Mouse (Mus musculus) granulocyte monocyte progenitor cell, adult 5-6 weeks (primary cell): ENCODE measurements around the gene Olfr259. TPM values are rescaled to one million over a fixed set of nuclear protein-coding genes. Genes with fewer than 3 reads are reported as not detected.

Experiments
- ATAC-seq: replicated peaks from 2 replicates; pipeline ENCODE4 v1.8.0; 2016; ENCODE audit warnings: mild to moderate bottlenecking, moderate TSS enrichment, inconsistent platforms; ENCODE audit not compliant: poor library complexity, severe bottlenecking
- total RNA-seq, 2 experiments: library from RNA; stranded (forward) in 1 of 2; stranded (reverse) in 1 of 2; fragments of 200-712, 200-1000 nt in 1 of 2; fragments of >200 nt in 1 of 2; fragmentation: Nextera tagmentation in 1 of 2; gene quantifications; 2 replicates each; pipeline ENCODE4 v1.2.3; 2014 to 2017

The Olfr259 gene
- total RNA-seq (2014; fragmentation: Nextera tagmentation) (not detected in 2 replicates), total RNA-seq (2017) (not detected in 2 replicates)

GRCm38 (mm10) chr2:87114467-87114866, at the start of gene Olfr259:
TSS of gene Olfr259 (minus strand) at chr2:87114567.
- no peak for ATAC-seq

GRCm38 (mm10) chr2:87152524-87152923, 38.2 kb upstream of the Olfr259 start, which contains the start of gene Olfr1111:
TSS of gene Olfr1111 (minus strand) at chr2:87152624.
- ATAC-seq: no peak

GRCm38 (mm10) chr2:87140200-87140599, 25.8 kb upstream of the Olfr259 start, which contains the start of gene Olfr1110:
TSS of gene Olfr1110 (minus strand) at chr2:87140300.
- ATAC-seq: no peak

- no peak for ATAC-seq
Measured at GRCm38 (mm10) chr2:87095908-87096307, 18.5 kb downstream of the Olfr259 start, which contains the start of gene Olfr1109. TSS of gene Olfr1109 (minus strand) at chr2:87096008.

GRCm38 (mm10) chr2:87075717-87076116, 38.6 kb downstream of the Olfr259 start, which contains the start of gene Olfr1107:
TSS of gene Olfr1107 (minus strand) at chr2:87075817.
- ATAC-seq: no peak

Other genes starting within 250 kb of the Olfr259 start
- not detected in 2 replicates for gene Gm13723, start 239.8 kb downstream of the Olfr259 start, total RNA-seq (2014; fragmentation: Nextera tagmentation)
- not detected in 2 replicates for gene Gm13723, start 239.8 kb downstream of the Olfr259 start, total RNA-seq (2017)
- gene Olfr1097, start 222.4 kb downstream of the Olfr259 start, total RNA-seq (2014; fragmentation: Nextera tagmentation): not detected in 2 replicates
- not detected in 2 replicates for gene Olfr1097, start 222.4 kb downstream of the Olfr259 start, total RNA-seq (2017)
- not detected in 2 replicates for gene Olfr1098, start 190.0 kb downstream of the Olfr259 start, total RNA-seq (2014; fragmentation: Nextera tagmentation)
- gene Olfr1098, start 190.0 kb downstream of the Olfr259 start, total RNA-seq (2017): not detected in 2 replicates
- gene Olfr1099, start 153.9 kb downstream of the Olfr259 start, total RNA-seq (2014; fragmentation: Nextera tagmentation): not detected in 2 replicates
- gene Olfr1099, start 153.9 kb downstream of the Olfr259 start, total RNA-seq (2017): not detected in 2 replicates
- gene Olfr1100, start 134.6 kb downstream of the Olfr259 start, total RNA-seq (2014; fragmentation: Nextera tagmentation): not detected in 2 replicates
- not detected in 2 replicates for gene Olfr1100, start 134.6 kb downstream of the Olfr259 start, total RNA-seq (2017)
- gene Olfr1101, start 123.3 kb downstream of the Olfr259 start, total RNA-seq (2014; fragmentation: Nextera tagmentation): not detected in 2 replicates
- gene Olfr1101, start 123.3 kb downstream of the Olfr259 start, total RNA-seq (2017): not detected in 2 replicates
- gene Olfr1102, start 116.2 kb downstream of the Olfr259 start, total RNA-seq (2014; fragmentation: Nextera tagmentation): not detected in 2 replicates
- not detected in 2 replicates for gene Olfr1102, start 116.2 kb downstream of the Olfr259 start, total RNA-seq (2017)
- not detected in 2 replicates for gene Olfr1104, start 87.5 kb downstream of the Olfr259 start, total RNA-seq (2014; fragmentation: Nextera tagmentation)
- gene Olfr1104, start 87.5 kb downstream of the Olfr259 start, total RNA-seq (2017): not detected in 2 replicates
- not detected in 2 replicates for gene Olfr1105, start 78.0 kb downstream of the Olfr259 start, total RNA-seq (2014; fragmentation: Nextera tagmentation)
- gene Olfr1105, start 78.0 kb downstream of the Olfr259 start, total RNA-seq (2017): not detected in 2 replicates
- gene Olfr1106, start 62.3 kb downstream of the Olfr259 start, total RNA-seq (2014; fragmentation: Nextera tagmentation): not detected in 2 replicates
- gene Olfr1106, start 62.3 kb downstream of the Olfr259 start, total RNA-seq (2017): not detected in 2 replicates
- not detected in 2 replicates for gene Olfr1107, start 38.8 kb downstream of the Olfr259 start, total RNA-seq (2014; fragmentation: Nextera tagmentation)
- gene Olfr1107, start 38.8 kb downstream of the Olfr259 start, total RNA-seq (2017): not detected in 2 replicates
- not detected in 2 replicates for gene Olfr1109, start 18.6 kb downstream of the Olfr259 start, total RNA-seq (2014; fragmentation: Nextera tagmentation)
- gene Olfr1109, start 18.6 kb downstream of the Olfr259 start, total RNA-seq (2017): not detected in 2 replicates
- gene Olfr1110, start 25.7 kb upstream of the Olfr259 start, total RNA-seq (2014; fragmentation: Nextera tagmentation): not detected in 2 replicates
- not detected in 2 replicates for gene Olfr1110, start 25.7 kb upstream of the Olfr259 start, total RNA-seq (2017)
- gene Olfr1111, start 38.1 kb upstream of the Olfr259 start, total RNA-seq (2014; fragmentation: Nextera tagmentation): not detected in 2 replicates
- gene Olfr1111, start 38.1 kb upstream of the Olfr259 start, total RNA-seq (2017): not detected in 2 replicates
- gene Olfr1112, start 73.2 kb upstream of the Olfr259 start, total RNA-seq (2014; fragmentation: Nextera tagmentation): not detected in 2 replicates
- gene Olfr1112, start 73.2 kb upstream of the Olfr259 start, total RNA-seq (2017): not detected in 2 replicates
- gene Olfr1113, start 94.4 kb upstream of the Olfr259 start, total RNA-seq (2014; fragmentation: Nextera tagmentation): not detected in 2 replicates
- not detected in 2 replicates for gene Olfr1113, start 94.4 kb upstream of the Olfr259 start, total RNA-seq (2017)
- gene Olfr1115, start 133.4 kb upstream of the Olfr259 start, total RNA-seq (2014; fragmentation: Nextera tagmentation): not detected in 2 replicates
- gene Olfr1115, start 133.4 kb upstream of the Olfr259 start, total RNA-seq (2017): not detected in 2 replicates
- gene Olfr1116, start 153.0 kb upstream of the Olfr259 start, total RNA-seq (2014; fragmentation: Nextera tagmentation): not detected in 2 replicates
- gene Olfr1116, start 153.0 kb upstream of the Olfr259 start, total RNA-seq (2017): not detected in 2 replicates
- not detected in 2 replicates for gene Olfr1118, start 193.0 kb upstream of the Olfr259 start, total RNA-seq (2014; fragmentation: Nextera tagmentation)
- gene Olfr1118, start 193.0 kb upstream of the Olfr259 start, total RNA-seq (2017): not detected in 2 replicates
- gene Olfr1120, start 240.2 kb upstream of the Olfr259 start, total RNA-seq (2014; fragmentation: Nextera tagmentation): not detected in 2 replicates
- not detected in 2 replicates for gene Olfr1120, start 240.2 kb upstream of the Olfr259 start, total RNA-seq (2017)